Mouse (Mus musculus) mesoderm, embryonic 11.5 days (tissue): ENCODE data around the gene Krt24.
A peak's percentile ranks its signal among the peaks of the same experiment; 100 is the strongest.
"Not testable (repeated sequence)": the region's sequence is repeated elsewhere in the genome, so short reads cannot be mapped to it uniquely, and the experiment has no call there.

Experiments used
- DNase-seq: peaks from one replicate; pipeline ENCODE4 v3.0.0-alpha.2; 2012; ENCODE audit warnings: low read depth, low spot score

Gene Krt24

GRCm38 (mm10) chr11:99253893-99254292 lies 31.2 kb downstream of the Krt24 start:
- DNase-seq, result no peak

DNA sequence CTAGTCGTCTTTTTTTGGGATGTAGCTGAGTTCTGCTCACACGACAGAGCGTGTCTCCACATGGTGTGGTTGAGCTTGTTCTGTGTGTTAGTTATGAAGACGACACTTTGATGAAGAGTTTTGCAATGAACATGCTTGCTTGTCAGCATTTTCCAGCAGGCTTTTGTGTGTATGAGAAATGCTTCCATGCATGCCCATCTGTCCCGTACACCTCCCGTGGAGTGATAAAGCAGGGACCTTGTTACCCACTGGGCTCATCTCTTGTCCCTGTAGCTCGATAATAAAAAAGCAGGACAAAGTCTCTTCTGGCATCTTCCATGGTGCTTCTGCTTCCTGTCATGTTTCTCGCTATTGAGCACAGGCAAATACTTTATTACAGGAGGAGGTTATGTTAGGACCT lies 32.4 kb downstream of the Krt24 start:
- no peak for DNase-seq

- no peak for DNase-seq
These were observed 34.4 kb downstream of the Krt24 start for GRCm38 (mm10) chr11:99250666-99251065.

DNA sequence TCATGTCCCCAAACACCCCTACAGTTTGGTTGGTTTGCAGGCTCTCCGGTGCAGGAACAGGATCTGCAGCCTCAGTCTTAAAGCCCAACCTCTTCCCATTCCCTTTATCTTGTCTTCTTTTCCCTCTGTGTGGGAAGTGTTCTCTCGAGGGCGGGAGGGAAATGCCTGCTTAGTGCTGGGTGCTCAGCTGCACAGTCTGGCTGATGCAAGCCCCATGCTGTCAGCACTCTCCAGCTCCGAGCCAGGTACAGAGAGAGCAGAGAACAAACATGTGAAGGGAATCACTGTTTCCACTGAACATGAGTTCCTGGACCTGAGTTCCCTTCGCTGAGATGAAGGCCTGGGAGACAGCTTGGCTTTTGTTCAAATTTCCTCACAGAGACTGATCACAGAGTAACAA lies 34.8 kb downstream of the Krt24 start:
- no peak for DNase-seq

DNA sequence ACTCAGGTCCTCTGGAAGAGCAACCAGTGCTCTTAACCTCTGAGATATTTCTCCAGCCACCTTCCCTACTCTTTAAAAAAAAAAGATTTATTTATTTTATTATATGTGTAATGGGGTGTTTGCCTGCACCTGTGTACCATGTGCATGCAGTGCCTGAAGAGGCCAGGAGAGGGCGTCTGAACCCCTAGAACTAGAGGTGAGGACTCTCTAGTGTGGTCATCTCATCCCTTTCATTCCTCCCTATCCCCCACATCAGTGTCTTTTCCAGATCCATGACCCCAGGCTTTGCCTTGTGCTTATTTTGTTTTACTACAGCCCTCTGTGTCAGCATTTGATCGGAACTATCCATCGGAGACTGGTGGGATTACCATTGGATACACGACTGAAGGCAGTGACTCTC lies 35.9 kb downstream of the Krt24 start:
- DNase-seq, result no peak

GRCm38 (mm10) chr11:99247916-99248315 lies 37.1 kb downstream of the Krt24 start:
- no peak for DNase-seq

DNA sequence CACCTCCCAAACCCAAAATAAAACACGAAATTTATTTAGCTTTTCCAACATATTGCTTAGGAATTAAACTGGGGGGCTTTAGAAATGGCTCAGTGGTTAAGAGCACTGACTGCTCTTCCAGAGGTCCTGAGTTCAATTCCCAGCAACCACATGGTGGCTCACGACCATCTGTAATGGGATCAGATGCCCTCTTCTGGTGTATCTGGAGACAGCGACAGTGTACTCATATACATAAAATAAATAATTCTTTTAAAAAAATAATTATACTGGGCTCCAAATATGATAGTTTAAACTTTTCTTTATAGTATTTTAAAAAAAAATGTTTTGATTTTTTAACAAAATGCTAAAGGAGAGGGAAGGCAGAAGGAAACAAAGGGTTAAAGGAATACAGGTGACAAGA lies 40.5 kb downstream of the Krt24 start:
- not testable (repeated sequence) for DNase-seq

GRCm38 (mm10) chr11:99243820-99244374 lies 41.2 kb downstream of the Krt24 start, which contains the start of gene Krt222:
Gene Krt222, minus strand, starts transcription at chr11:99244085.
- DNase-seq, result no peak

DNA sequence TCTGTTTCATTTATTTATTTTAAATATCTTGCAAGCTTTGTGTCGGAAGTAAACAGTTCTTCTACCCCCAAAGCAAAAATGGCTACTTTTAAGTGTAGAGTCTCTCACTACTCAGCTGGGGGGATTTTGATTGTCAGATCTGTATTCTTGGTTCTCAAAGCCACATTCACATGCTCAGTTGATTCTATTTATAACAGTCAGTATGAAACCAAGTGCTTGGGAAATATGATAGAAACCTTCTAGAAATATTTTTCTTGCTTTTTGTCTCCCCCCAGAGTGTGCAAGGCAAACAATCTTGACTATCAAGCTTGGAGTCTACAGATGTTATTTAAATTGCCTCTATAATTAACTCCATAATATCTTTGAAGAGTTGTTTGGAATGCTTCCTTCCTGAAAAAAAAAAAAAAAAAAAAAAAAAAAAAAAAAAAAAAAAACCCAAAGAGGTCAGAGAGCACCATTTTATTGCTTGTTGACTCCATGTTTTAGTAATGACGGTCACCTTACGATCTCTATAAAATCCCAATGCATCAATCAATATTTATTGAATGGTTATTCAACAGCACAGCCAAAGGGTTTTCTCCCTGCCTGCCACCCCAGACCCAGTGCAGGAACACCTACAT lies 41.8 kb downstream of the Krt24 start:
- no peak for DNase-seq

DNA sequence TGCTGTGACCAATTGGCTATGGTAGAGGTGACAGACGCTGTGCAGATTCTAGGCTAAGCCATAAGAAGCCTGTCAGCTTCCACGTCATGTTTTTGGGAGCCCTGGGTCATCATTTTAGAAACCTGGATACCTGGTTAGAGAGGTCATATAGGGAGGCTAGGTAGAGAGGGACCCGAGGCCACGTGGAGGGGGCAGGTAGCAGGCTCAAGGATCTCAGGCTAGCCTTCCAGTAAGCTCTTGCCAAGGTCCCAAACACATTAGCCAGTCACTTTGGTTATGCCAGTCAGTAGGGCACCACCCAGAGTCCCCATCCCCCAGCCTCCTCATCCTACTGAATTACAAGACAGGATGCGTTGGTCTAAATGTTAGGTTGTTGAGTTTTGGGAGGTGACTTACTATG lies 43.0 kb downstream of the Krt24 start:
- no peak for DNase-seq

GRCm38 (mm10) chr11:99238468-99238867 lies 46.6 kb downstream of the Krt24 start:
- no peak for DNase-seq

GRCm38 (mm10) chr11:99231049-99231816 lies 53.8 kb downstream of the Krt24 start:
- no peak for DNase-seq

DNA sequence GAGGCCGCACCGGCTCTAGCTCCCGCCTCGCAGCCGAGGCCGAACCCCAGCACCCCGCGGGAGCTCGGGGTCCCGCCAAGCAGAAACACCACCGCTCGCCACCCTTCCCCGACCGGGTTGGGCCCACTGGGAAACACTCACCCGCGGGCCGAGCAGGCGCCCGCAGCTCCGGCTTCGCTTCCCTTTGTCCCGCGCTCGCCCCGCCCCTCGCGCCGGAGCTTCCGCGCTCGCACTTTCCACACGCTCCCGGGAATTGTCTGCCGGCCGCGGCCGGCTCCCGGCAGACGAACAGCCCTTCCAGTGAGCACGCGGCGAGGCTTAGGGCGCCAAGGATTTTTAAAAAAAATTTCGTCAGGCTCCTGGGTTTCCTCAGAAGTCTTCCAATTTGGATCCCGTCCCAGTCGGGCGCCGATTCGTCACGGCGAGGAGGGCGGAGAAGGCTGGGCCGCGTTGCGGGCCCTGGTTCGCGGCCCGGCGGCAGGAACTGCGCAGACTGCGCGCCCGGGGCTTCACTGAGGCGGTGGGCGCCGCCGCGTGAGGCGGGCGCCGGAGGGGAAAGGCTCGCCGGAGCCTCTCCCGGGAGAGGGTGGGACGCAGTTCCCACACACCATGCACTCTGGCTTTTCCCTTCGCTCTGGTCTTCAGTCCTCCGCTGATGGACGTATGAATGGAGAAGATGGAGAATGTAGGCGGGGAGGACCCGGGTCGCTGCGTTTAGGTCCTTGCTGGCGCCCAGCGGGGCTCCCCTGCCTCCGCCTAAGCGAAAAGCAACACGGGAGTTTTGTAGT lies 54.6 kb downstream of the Krt24 start, which contains the start of gene Smarce1:
Gene Smarce1, minus strand, starts transcription at position 757 of the 788 bp plus-strand sequence.
- DNase-seq, result peak; percentile 82
